Mouse (Mus musculus) megakaryocyte, embryonic 14.5 days (primary cell): Measurements from ENCODE around the gene Rasa3.

Experiments
- FLI1 ChIP-seq: IDR thresholded peaks from 2 replicates; pipeline ENCODE4 v1.6.1; 2012; ENCODE audit warnings: low read length, inconsistent platforms, mixed read lengths
- GATA1 ChIP-seq: IDR thresholded peaks from 3 replicates; pipeline ENCODE4 v1.6.1; 2012; ENCODE audit warnings: mixed read lengths, low read length, inconsistent platforms, borderline replicate concordance

DNA sequence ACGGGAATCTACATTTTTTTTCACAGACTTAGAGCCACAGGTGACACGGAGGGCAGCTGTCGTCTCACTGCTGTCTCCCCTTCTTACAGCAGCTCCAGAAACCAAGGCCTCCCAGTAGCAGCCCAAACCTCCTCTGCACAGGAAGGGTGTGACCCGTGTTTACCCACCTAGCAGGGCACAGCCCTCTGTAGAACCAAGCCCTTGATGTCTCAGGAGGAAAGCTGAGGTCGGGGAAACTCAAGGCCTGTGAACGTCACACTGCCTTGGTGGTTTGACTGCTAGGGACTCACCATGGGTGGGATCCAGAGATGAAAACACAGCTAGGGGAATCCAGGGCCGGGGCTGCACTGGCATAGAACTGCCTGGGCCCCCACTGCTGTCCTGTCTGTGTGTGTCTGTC is 9.0 kb upstream of the Rasa3 start:
- TF ChIP-seq GATA1 (no peak), FLI1 (no peak)
